Mouse (Mus musculus): Measurements from ENCODE around the gene Tfeb. TPM values are rescaled to one million over a fixed set of nuclear protein-coding genes. Genes with fewer than 3 reads are reported as not detected.

Tfeb gene
- total RNA-seq, 2 experiments from 2014 or later = 10.0 to 10.6 TPM

DNA sequence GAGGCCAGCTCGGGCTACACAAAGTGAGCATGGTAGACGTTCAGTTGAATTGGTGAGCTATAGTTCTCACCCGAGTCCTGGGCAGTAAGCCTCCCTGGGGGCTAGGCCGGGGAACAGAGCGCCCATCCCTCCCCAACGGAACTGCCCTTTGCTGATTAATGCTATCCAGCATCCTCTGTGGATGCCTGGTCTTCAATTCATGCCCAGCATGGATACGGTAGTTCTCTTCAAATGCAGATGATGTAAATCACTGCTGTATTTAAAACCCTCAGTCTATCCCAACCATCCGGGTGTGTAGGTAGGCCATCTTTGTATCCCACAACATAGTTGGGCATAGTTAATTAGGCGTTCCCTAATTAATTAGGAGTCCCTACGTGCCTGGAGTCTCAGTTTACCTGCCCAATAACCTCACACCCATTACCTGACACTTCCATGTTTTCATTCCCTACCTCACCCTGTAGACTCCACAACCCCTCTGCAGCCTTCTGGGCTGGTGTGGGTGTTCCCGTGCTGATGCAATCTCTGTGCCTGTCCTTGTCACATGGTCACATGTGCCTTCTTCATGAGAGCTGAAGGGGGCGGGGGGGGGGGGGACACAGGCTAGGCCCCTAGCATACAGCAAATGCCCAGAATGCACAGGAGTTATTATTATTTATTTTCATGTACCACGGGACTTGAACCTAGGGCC is 81.4 kb downstream of the Tfeb start:
- Histone ChIP-seq H3K4me3 (no peak overlapping the region), H3K27ac (no peak overlapping the region)
- intact Hi-C loops (cut with DNase I) = no loop called here
- no peak for TF ChIP-seq CTCF (IDR thresholded peaks at IDR 0.05)
- no peak for DNase-seq (ENCODE audit: extremely low spot score in 1 of 2, low spot score in 2 of 2)

- Histone ChIP-seq H3K27ac (no peak overlapping the region), H3K4me3 (no peak overlapping the region)
- intact Hi-C loops (cut with DNase I) = no loop called here
These were observed 84.5 kb downstream of the Tfeb start for GRCm38 (mm10) chr17:47821339-47821738.

DNA sequence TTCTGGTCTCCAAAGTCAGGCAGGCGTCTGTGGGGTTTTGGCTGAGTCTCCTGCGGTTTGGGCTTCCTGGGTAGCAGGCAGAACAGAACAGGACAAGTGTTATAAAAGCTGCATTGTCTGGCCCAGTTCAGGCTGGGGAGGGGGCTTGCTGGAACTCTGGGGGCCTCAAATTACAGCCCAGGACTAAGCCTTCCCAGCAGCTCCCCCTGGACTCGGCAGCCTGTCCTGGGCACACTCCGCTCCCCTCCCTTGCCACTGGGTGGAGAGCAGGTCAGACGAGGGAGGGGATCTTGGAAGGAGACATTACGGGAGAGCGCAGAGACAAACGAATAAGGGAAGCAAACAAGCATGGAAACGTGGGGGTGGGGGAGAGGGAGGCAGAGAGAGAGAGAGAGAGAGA is 94.3 kb downstream of the Tfeb start:
- no peak overlapping the region for H3K4me3 ChIP-seq
- intact Hi-C loops (cut with DNase I) = no loop called here
- no peak overlapping the region for H3K27ac ChIP-seq
- no peak for TF ChIP-seq CTCF (IDR thresholded peaks at IDR 0.05)
- DNase-seq (ENCODE audit: extremely low spot score in 1 of 2, low spot score in 2 of 2) = no peak

More at GRCm38 (mm10) chr17:47821339-47821738, 84.5 kb downstream of the Tfeb start:
- DNase-seq (ENCODE audit: extremely low spot score in 1 of 2, low spot score in 2 of 2) = no peak
- no peak for TF ChIP-seq CTCF (IDR thresholded peaks at IDR 0.05)

DNA sequence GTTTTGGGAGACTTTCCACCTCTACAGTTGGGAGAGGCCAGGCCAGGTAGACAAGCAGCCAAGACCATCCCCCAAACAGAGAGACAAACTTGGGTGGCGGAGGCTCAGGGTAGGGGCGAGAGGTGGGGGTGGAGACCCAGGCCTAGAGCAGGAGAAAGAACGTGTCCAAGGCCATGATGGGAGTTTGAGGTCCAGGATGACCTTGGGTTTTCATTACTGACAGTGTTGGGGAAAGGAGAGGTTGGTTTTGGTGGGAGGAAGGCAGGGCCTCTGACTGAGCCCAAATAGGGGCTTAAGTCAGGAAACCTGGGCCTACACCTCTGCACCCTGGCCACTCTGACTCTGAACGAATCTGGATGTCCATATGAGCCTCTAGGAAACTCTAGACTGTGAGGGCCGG is 94.9 kb downstream of the Tfeb start:
- H3K4me3 ChIP-seq = no peak overlapping the region
- H3K27ac ChIP-seq = no peak overlapping the region
- intact Hi-C loops (cut with DNase I) = no loop called here
- no peak for DNase-seq (ENCODE audit: extremely low spot score in 1 of 2, low spot score in 2 of 2)
- TF ChIP-seq CTCF (IDR thresholded peaks at IDR 0.05) = no peak

DNA sequence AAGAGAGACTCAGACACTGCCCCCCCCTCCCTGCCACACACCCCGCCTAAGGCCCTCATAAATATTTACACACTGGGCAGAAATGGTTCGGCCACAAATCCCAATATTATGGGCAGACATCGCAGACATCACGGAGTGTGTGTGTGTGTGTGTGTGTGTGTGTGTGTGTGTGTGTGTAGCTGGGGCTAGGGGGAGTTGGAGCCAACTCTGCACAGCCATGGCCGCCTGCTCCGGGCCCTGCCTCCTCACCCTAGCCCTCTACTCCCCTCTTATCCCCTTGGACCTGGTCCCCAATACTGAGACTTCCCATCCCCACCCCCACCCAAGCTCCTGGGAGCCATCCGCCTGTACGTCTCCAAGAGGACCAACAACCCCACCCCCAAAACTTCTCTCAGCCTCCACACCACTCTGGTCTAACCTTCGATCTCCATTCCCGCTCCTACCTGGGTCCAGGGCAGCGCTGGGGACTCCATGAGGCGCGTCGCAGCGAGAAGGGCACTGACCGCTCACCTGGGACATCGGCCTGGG is 95.7 kb downstream of the Tfeb start:
- intact Hi-C loops (cut with DNase I) = no loop called here
- DNase-seq (ENCODE audit: extremely low spot score in 1 of 2, low spot score in 2 of 2) = no peak
- Histone ChIP-seq H3K4me3 (peak overlapping the region; percentile 33), H3K27ac (no peak overlapping the region)
- TF ChIP-seq CTCF (IDR thresholded peaks at IDR 0.05) = no peak

- intact Hi-C loops (cut with DNase I) = no loop called here
- DNase-seq (ENCODE audit: extremely low spot score in 1 of 2, low spot score in 2 of 2) = peak; percentile 18 to 19
- no peak overlapping the region for H3K27ac ChIP-seq
- TF ChIP-seq CTCF (IDR thresholded peaks at IDR 0.05) = no peak
- H3K4me3 ChIP-seq = peak overlapping the region; percentile 33
These were observed 96.3 kb downstream of the Tfeb start for GRCm38 (mm10) chr17:47833029-47833627.

DNA sequence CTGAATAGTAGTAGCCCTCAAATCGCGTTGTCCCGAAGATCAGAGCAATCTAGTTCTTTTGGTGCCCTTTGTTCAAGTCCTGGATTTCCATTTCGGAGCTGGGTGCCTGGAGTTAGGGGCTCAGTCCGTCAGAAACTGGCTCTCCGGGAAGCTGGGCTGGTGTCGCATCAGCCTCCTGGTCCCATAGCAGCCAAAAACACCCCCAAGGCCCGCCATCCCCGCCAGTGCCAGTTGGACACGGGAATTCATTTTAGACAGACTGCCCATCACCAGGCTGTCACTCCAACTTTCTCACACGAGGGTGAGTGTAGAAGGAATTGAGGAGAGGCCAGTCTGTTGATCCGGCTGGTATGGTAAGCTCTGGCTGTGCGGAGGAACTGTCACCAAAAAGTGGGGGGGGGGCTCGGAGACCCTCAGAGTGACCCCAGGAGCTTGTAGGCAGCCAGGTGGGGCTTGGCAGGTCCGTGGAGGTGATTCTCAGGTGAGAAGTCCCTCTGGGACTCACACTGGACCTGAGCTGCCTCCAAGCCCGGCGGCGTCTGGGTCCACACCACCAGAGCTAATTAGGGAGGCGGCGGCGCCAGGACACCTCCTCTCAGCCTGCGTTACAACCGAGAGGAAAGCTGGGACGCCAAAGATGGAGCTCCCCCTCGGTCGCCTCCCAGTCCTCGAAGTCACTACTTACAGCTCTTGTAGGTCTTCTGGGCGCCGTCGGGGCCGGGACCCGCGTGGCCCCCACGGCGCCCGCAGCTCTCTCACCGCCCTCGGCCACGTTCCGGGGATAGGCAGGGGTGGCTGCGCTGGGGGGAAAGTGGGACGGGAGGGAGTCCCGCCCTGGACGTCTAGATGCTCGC is 97.0 kb downstream of the Tfeb start:
- no peak overlapping the region; the same call in 1 of the 2 replicates for H3K4me3 ChIP-seq
- intact Hi-C loops (cut with DNase I) = no loop called here
- TF ChIP-seq CTCF (IDR thresholded peaks at IDR 0.05) = no peak
- no peak for DNase-seq (ENCODE audit: extremely low spot score in 1 of 2, low spot score in 2 of 2)
- no peak overlapping the region for H3K27ac ChIP-seq

DNA sequence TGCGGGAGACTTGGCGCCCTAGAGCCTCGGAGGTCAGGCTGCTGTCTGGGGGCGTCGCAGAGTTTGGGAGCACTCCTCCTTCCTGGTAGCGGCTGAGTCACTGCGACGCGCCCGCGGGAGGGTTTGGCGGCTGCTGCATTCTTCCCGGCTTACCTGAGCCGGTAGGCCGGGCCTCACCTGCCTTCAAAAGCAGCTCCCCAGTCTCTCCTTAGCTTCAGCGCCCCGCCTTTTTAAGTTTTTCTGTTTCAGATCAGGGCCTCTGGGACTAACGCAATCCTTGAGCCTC is 97.6 kb downstream of the Tfeb start, which contains the start of gene Mdfi:
TSS of gene Mdfi (minus strand) at position 210 of the 286 bp plus-strand sequence.
- intact Hi-C loops (cut with DNase I) = no loop called here
- no peak within 1 kb of the TSS for H3K4me3 ChIP-seq
- DNase-seq (ENCODE audit: extremely low spot score in 1 of 2, low spot score in 2 of 2) = no peak
- TF ChIP-seq CTCF (IDR thresholded peaks at IDR 0.05) = no peak
- no peak within 1 kb of the TSS for H3K27ac ChIP-seq

DNA sequence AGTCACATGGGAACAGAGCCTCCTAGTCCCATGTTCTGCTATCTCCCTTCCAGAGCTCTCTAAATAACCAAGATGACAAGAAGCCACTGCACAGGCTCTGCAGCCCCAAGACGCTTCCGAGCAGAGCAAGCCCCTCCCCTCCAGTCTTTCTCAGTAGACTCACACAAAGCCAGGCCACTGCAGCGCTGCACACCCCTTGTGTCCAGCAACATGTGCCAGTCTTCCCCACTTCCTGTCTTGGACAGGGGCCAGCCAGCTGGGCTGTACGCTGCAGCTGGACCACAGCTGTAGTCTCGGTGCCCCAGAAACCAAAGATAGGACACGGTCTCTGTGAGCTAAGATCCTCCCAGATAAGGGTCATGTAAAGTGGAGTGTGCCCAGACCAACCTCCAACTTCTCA is 101.0 kb downstream of the Tfeb start:
- Histone ChIP-seq H3K4me3 (no peak overlapping the region), H3K27ac (no peak overlapping the region)
- no peak for TF ChIP-seq CTCF (IDR thresholded peaks at IDR 0.05)
- intact Hi-C loops (cut with DNase I) = no loop called here
- DNase-seq (ENCODE audit: extremely low spot score in 1 of 2, low spot score in 2 of 2) = no peak

DNA sequence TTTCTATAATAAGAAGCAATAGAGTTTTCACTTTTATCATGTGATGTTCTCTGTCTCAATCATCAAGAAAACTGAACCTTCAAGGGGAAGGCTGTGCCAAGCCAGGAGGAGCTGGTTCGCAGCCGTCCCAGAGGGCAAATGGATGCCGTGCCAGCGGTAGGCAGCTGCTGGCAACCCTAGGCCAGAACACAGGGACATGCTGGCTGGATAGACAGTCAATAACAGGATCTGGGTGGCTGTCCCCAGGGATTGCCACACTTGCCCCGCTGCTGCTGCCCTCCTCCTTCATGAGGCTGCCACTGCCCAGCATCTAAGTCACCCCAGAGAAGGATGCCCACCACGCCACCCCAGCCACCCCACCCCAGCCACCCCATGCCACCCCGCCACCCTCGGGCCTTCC is 104.7 kb downstream of the Tfeb start:
- TF ChIP-seq CTCF (IDR thresholded peaks at IDR 0.05) = no peak
- no peak overlapping the region for H3K27ac ChIP-seq
- DNase-seq (ENCODE audit: extremely low spot score in 1 of 2, low spot score in 2 of 2) = no peak
- intact Hi-C loops (cut with DNase I) = no loop called here
- H3K4me3 ChIP-seq = no peak overlapping the region

Other genes starting within 250 kb of the Tfeb start
- gene Taf8, start 234.7 kb upstream of the Tfeb start, total RNA-seq (2021) = 10 to 100 TPM; 17.3 to 22.0 TPM
- 10 to 100 TPM; 38.2 to 38.4 TPM for gene Ccnd3, start 232.0 kb upstream of the Tfeb start, total RNA-seq (2021)
- 10 to 100 TPM; 18.1 to 18.8 TPM for gene Bysl, start 125.5 kb upstream of the Tfeb start, total RNA-seq (2021)
- gene Med20, start 125.4 kb upstream of the Tfeb start, total RNA-seq (2021) = 10 to 100 TPM; 29.3 to 33.3 TPM
- gene Gm20517, start 125.4 kb upstream of the Tfeb start, total RNA-seq (2021) = 1 to 10 TPM; 7.1 TPM
- gene Usp49, start 106.3 kb upstream of the Tfeb start, total RNA-seq (2021) = 10 to 100 TPM in 1 of 2 experiments, 1 to 10 TPM in 1; 9.6 to 13.1 TPM
- 100 to 1,000 TPM; 185 to 208 TPM for gene Tomm6, start 48.6 kb upstream of the Tfeb start, total RNA-seq (2021)
- gene Frs3, start 48.0 kb upstream of the Tfeb start, total RNA-seq (2021) = 10 to 100 TPM; 27.5 to 31.0 TPM
- gene Gm21981, start 42.6 kb upstream of the Tfeb start, total RNA-seq (2021) = 1 to 10 TPM; 3.1 to 4.1 TPM
- 1 to 10 TPM; 5.2 to 6.5 TPM for gene Prickle4, start 42.3 kb upstream of the Tfeb start, total RNA-seq (2021)
- not detected for gene Pgc, start 10.2 kb upstream of the Tfeb start, total RNA-seq (2021)
- gene Mdfi, start 97.7 kb downstream of the Tfeb start, total RNA-seq (2021) = under 1 TPM in 1 of 2 experiments, not detected in 1; 0.48 TPM
- 10 to 100 TPM; 43.1 to 50.6 TPM for gene Foxp4, start 187.6 kb downstream of the Tfeb start, total RNA-seq (2021)